Mouse (Mus musculus) lung, postnatal 0 days (tissue): ENCODE data around the gene Prkce. TPM values are rescaled to one million over a fixed set of nuclear protein-coding genes. Genes with fewer than 3 reads are reported as not detected.
A peak's percentile ranks its signal among the peaks of the same experiment; 100 is the strongest.

Experiments used
- ATAC-seq: fragments of 200-750 bp; cut with Nextera tagmentation; 2 replicates; pipeline ENCODE4 v1.8.0; 2017; ENCODE audit warnings: moderate library complexity
- DNase-seq: peaks from one replicate; pipeline ENCODE4 v3.0.0-alpha.2; 2016; ENCODE audit warnings: low spot score
- H3K27ac ChIP-seq: fragments of 300-500 bp; sonication (generic); 2 replicates; pipeline ENCODE4 v1.5.1; 2014; ENCODE audit warnings: antibody characterized with exemption, mild to moderate bottlenecking, low read length, mixed read lengths
- H3K27me3 ChIP-seq: fragments of 300-500 bp; sonication (generic); replicated peaks from 2 replicates; pipeline ENCODE4 v1.6.1; 2014; ENCODE audit warnings: low read length, mixed read lengths; ENCODE audit not compliant: insufficient read depth
- H3K36me3 ChIP-seq: fragments of 300-500 bp; sonication (generic); 2 replicates; pipeline ENCODE4 v1.6.1; 2014; ENCODE audit warnings: low read length, mixed read lengths; ENCODE audit not compliant: insufficient read depth
- H3K4me1 ChIP-seq: fragments of 300-500 bp; sonication (generic); 2 replicates; pipeline ENCODE4 v1.6.1; 2014; ENCODE audit warnings: antibody characterized with exemption, low read depth, low read length, mixed read lengths; ENCODE audit not compliant: insufficient read depth
- H3K4me2 ChIP-seq: fragments of 300-500 bp; sonication (generic); replicated peaks from 2 replicates; pipeline ENCODE4 v1.6.1; 2014; ENCODE audit warnings: low read depth, mild to moderate bottlenecking, low read length, moderate library complexity, mixed read lengths
- H3K4me3 ChIP-seq: fragments of 300-500 bp; sonication (generic); 2 replicates; pipeline ENCODE4 v1.5.1; 2014; ENCODE audit warnings: low read depth, low read length
- H3K9ac ChIP-seq: fragments of 300-500 bp; sonication (generic); replicated peaks from 2 replicates; pipeline ENCODE4 v1.6.1; 2014; ENCODE audit warnings: low read depth, mild to moderate bottlenecking
- H3K9me3 ChIP-seq: fragments of 300-500 bp; sonication (generic); 2 replicates; pipeline ENCODE4 v1.6.1; 2016; ENCODE audit warnings: low read length, mixed read lengths
- CTCF ChIP-seq: IDR thresholded peaks from 2 replicates; pipeline ENCODE4 v1.5.1; 2016; ENCODE audit warnings: antibody characterized with exemption, mild to moderate bottlenecking
- EP300 ChIP-seq: IDR thresholded peaks from 2 replicates; pipeline ENCODE4 v1.6.1; 2016; ENCODE audit warnings: antibody characterized with exemption, mild to moderate bottlenecking, control low read depth
- WGBS: fragments of 180-500 bp; shearing (Covaris S2); extraction: QIAGEN DNeasy Blood & Tissue Kit; methylation state at CpG from one replicate; pipeline ENCODE4 v1.1.7; 2014; 5-methylcytosine and 5-hydroxymethylcytosine counted together
- polyA plus RNA-seq: library from polyadenylated mRNA; unstranded; fragments of >200 nt; fragmentation: Nextera tagmentation; extraction: Ambion mirVana; gene quantifications from 2 replicates; pipeline ENCODE4 v1.2.1, GENCODE M21; 2015

The Prkce gene
- polyA plus RNA-seq, 1 experiment from 2014 or later, result 10.6 TPM

DNA sequence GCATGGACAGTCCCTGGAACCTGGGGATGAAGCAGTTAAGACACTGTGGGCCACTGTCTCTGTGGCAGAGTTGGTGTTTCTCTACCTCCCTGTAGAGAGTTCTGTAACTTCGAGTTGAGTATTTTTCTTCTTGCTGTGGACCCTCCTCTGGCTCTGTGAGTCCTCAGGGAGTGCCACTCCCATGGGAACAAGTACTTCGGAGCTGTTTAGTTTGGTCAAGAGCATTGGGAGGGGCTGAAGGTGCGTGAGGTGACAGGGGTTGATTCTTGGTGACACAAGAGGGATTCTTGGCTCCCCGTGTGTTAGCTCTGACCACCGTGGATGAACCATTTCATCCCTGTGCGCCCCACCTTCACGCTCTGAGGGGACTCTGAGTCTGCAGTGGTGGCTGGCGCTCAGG, 81.2 kb downstream of the Prkce start:
- H3K9me3 ChIP-seq, result no peaks in the 10 kb centered on the region
- no peak overlapping the region for H3K9ac ChIP-seq
- no peak overlapping the region for H3K4me3 ChIP-seq
- ATAC-seq, result peak; percentile 72
- peak; percentile 55 for DNase-seq
- no peaks in the 10 kb centered on the region for H3K27me3 ChIP-seq
- H3K4me1 ChIP-seq, result no peaks in the 10 kb centered on the region; the same call in 1 of the 2 replicates
- TF ChIP-seq EP300 (no peak), CTCF (no peak)
- H3K36me3 ChIP-seq, result no peaks in the 10 kb centered on the region
- H3K4me2 ChIP-seq, result peak overlapping the region; percentile 14; the same call in 1 of the 2 replicates
- H3K27ac ChIP-seq, result no peak overlapping the region
- 67% methylated on average over 8 of the region's 8 CpGs for WGBS

DNA sequence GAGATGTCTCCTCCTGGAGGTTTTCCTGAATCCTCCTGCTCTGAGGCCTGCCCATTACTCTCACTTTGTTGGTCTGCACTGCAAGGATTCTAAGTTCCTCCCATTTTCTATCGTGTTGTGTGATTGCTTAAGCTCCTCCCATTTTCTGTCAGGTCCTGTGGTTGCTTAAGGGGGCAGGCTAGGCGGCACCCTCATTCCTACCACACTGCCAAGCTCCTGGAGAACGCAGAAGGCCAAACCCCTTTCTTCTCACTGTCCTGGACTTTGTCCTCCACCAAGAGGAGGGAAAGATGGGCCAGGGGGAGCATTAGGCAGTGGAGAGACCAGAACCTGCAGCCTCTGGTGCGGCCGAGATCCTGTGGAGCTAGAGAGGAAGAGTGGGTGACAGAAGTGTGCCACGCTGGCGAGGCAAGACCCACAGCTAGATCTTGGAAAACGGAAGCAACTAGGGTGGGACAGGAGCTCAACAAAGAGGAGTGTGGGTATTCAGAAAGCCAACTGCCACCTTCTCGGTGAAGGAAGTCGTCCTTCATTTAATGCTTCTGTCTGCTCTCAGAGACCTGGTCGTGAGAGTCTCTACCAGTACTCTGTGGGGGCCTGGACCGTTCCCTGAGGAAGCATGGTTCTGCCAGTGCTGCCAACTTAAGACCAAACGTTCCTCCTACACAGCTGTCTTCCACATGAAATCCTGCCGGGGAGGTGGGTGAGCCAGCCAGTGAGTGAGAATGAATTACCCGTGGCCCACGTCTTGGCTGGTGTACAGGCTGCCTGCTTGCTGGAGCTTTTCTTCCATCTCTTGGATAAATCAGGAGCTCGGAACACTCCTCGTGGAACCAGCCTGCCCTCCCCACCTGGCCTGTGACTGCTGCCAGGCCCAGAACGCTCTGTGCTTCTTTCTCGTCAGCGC, 82.2 kb downstream of the Prkce start:
- Histone ChIP-seq H3K9ac (no peak overlapping the region), H3K9me3 (no peaks in the 10 kb centered on the region), H3K36me3 (no peaks in the 10 kb centered on the region), H3K4me3 (no peak overlapping the region), H3K4me2 (no peak overlapping the region), H3K27ac (no peak overlapping the region), H3K4me1 (no peaks in the 10 kb centered on the region; the same call in 1 of the 2 replicates), H3K27me3 (no peaks in the 10 kb centered on the region)
- TF ChIP-seq EP300, result no peak
- TF ChIP-seq CTCF, result no peak
- DNase-seq, result peak; percentile 66
- peak; percentile 57 for ATAC-seq
- 65% methylated on average over 21 of the region's 21 CpGs for WGBS

DNA sequence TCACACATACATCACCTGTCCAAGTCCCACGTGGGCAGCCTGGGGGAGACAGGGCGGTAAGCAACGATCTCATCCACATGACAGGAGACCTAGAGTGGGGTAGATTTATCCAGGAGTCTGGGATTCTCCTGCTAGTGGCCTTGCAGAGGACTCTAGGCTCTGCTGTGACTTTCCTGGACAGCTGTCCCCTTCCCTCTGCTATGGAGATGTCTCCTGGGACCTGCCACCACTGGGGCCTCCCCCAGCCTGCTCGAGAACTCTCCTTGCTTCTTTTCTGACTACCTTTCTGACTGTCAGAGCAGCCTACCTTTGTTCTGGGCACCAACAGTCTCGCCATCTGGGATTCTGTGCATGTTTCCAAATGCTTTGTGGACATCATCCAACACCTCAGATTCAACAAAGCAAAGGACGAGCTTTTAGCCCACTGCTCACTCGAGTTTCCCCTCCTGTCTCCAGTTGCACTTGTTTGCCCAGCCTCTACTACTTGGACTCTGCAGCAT, 82.9 kb downstream of the Prkce start:
- no peak for ATAC-seq
- no peak overlapping the region for H3K27ac ChIP-seq
- no peaks in the 10 kb centered on the region; the same call in 1 of the 2 replicates for H3K4me1 ChIP-seq

DNA sequence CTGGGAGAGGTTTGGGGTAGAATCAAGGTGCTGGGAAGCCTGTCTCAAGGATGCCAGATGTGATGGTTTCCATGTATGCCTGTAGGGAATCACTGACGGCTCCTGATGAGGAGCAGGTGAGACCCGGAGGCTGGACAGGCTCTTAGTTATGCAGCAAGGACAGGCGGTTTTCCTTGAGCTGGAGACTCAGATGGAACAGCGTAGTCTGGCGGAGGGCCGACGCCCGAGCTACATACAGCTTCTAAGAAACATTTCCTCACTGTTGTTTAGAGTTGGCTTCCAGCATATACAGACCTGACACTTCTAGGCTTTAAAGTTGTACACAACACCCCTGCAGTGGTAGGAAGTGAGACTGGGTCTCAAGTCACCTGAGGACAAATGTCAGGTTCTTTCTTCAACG, 86.3 kb downstream of the Prkce start:
- Histone ChIP-seq H3K27ac (no peak overlapping the region), H3K4me1 (no peaks in the 10 kb centered on the region; the same call in 1 of the 2 replicates), H3K9me3 (no peaks in the 10 kb centered on the region), H3K4me2 (no peak overlapping the region), H3K4me3 (no peak overlapping the region), H3K27me3 (no peaks in the 10 kb centered on the region), H3K36me3 (no peaks in the 10 kb centered on the region), H3K9ac (no peak overlapping the region)
- no peak for TF ChIP-seq CTCF
- TF ChIP-seq EP300, result no peak
- DNase-seq (no peak), ATAC-seq (no peak)
- WGBS, result 78% methylated on average over 9 of the region's 9 CpGs

More for the DNA sequence above, 82.9 kb downstream of the Prkce start:
- no peak for TF ChIP-seq EP300
- no peak overlapping the region for H3K9ac ChIP-seq
- no peak overlapping the region for H3K4me3 ChIP-seq
- 59% methylated on average over 7 of the region's 7 CpGs for WGBS
- no peaks in the 10 kb centered on the region for H3K27me3 ChIP-seq
- H3K4me2 ChIP-seq, result no peak overlapping the region
- DNase-seq, result no peak
- H3K36me3 ChIP-seq, result no peaks in the 10 kb centered on the region
- no peaks in the 10 kb centered on the region for H3K9me3 ChIP-seq

DNA sequence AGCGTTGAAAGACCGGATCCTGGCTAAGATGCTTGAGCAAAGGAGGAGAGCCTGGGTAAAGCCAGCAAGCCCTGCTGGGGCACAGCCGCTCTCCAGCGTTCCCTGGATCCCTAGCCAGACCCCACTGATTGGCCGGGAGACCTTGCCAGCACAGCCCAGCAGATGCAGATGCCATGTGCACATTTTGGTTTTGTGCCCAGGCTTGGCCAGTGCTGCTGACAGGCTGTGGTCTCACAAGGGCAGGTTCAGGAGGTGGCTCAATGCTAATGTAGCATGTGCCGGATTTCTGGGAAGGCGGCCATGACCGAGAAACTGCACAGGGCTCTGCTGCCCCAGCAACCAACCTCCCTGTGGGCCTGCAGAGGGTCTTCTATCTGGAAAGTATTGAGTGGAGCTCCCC, 86.7 kb downstream of the Prkce start:
- no peak overlapping the region for H3K27ac ChIP-seq
- H3K4me3 ChIP-seq, result no peak overlapping the region
- DNase-seq (no peak), ATAC-seq (no peak)
- H3K4me2 ChIP-seq, result no peak overlapping the region
- no peaks in the 10 kb centered on the region for H3K27me3 ChIP-seq
- no peaks in the 10 kb centered on the region for H3K36me3 ChIP-seq
- no peaks in the 10 kb centered on the region; the same call in 1 of the 2 replicates for H3K4me1 ChIP-seq
- no peak for TF ChIP-seq EP300
- TF ChIP-seq CTCF, result no peak
- no peaks in the 10 kb centered on the region for H3K9me3 ChIP-seq
- H3K9ac ChIP-seq, result no peak overlapping the region
- WGBS, result 80% methylated on average over 8 of the region's 8 CpGs

DNA sequence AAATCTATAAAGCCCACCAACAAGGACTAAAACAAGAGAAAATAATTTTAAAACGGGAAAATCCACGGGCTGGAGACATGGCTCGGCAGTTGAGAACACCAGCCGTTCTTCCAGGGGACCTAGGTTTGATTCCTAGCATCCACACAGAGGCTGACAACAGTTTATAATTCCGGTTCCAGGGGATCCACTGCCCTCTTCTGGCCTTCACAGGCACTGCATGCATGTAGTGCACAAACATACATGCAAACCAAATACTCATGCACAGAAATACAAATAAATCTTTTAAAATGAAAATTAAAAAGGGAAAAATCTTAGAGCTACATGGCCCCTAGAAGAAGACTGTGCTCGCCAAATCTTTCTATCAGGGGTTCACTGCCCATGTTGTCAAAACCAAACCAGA, 87.4 kb downstream of the Prkce start:
- ATAC-seq, result no peak
- Histone ChIP-seq H3K27ac (no peak overlapping the region), H3K4me3 (no peak overlapping the region), H3K27me3 (no peaks in the 10 kb centered on the region), H3K9me3 (no peaks in the 10 kb centered on the region), H3K36me3 (no peaks in the 10 kb centered on the region), H3K4me2 (no peak overlapping the region), H3K9ac (no peak overlapping the region), H3K4me1 (no peaks in the 10 kb centered on the region; the same call in 1 of the 2 replicates)
- DNase-seq, result no peak
- WGBS, result 95% methylated on average over 6 of the region's 6 CpGs
- TF ChIP-seq EP300 (no peak), CTCF (peak; percentile 44)
